In the genomic region with DNA sequence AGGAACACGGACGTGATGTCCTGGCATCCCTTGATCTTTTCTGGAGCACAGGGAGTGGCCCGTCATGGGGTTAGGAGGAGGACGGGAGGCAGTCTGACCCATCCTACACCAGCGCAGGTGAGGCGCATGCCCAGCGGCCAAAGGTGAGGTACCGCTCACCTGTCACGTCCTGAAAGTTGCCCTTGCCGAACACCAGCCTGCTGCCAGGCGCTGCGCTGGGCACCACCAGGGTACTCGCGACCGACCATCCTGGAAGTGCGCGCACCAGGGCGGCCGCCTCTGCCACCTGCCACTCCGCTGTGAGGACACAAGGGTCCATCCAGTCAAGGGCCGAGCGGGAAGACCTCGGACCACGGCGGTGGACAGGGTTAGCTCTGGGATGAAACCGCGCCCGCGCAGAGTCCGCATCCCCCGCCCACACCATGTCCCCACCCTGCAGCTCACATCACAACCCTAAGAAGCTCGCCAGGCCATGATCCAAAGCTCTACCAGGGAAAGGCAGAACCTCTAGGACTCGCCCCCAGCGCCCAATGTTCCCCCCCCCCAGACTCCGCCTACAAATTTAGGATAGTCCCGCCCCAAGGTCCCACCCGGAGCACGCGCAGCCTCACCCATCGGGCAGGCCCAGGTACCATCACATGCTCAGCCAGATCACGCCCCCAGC, we compare ENCODE assay signal across 8 mouse cellular contexts. TPM values are rescaled to one million over a fixed set of nuclear protein-coding genes. Genes with fewer than 3 reads are reported as not detected.
DNase-seq lines count a peak whose midpoint lies in the region; ATAC-seq lines count a peak whose summit lies in the region.

No protein-coding gene starts in this region.

- no peaks in the 10 kb centered on the region for H3K27me3 ChIP-seq in heart, embryonic 15.5 days
- H3K27me3 ChIP-seq in neural tube, embryonic 12.5 days (replicated peaks), result no peaks in the 10 kb centered on the region; the same call in 1 of the 2 replicates

- H3K4me3 ChIP-seq in heart, embryonic 15.5 days, result peak overlapping the region; percentile 97
- H3K4me3 ChIP-seq in neural tube, embryonic 12.5 days, result peak overlapping the region; percentile 84

- 14% methylated on average over 41 of the region's 41 CpGs for WGBS in heart, embryonic 15.5 days
- WGBS in neural tube, embryonic 12.5 days, result 17% methylated on average over 41 of the region's 41 CpGs

- peak overlapping the region; percentile 92 for H3K9ac ChIP-seq in heart, embryonic 15.5 days
- H3K9ac ChIP-seq in neural tube, embryonic 12.5 days, result peak overlapping the region; percentile 77

- peak overlapping the region; percentile 100 for H3K27ac ChIP-seq in heart, embryonic 15.5 days
- H3K27ac ChIP-seq in neural tube, embryonic 12.5 days, result peak overlapping the region; percentile 89; the same call in 1 of the 2 replicates

- peak overlapping the region; percentile 90 for H3K4me2 ChIP-seq in heart, embryonic 15.5 days
- peak overlapping the region; percentile 94 for H3K4me2 ChIP-seq in neural tube, embryonic 12.5 days (replicated peaks)

- no peaks in the 10 kb centered on the region for H3K9me3 ChIP-seq in heart, embryonic 15.5 days (replicated peaks)
- H3K9me3 ChIP-seq in neural tube, embryonic 12.5 days, result no peaks in the 10 kb centered on the region

- H3K36me3 ChIP-seq in heart, embryonic 15.5 days, result peaks cover 47% of the 10 kb centered on the region
- peaks cover 42% of the 10 kb centered on the region for H3K36me3 ChIP-seq in neural tube, embryonic 12.5 days

- peaks cover 20% of the 10 kb centered on the region for H3K4me1 ChIP-seq in heart, embryonic 15.5 days (replicated peaks)
- H3K4me1 ChIP-seq in neural tube, embryonic 12.5 days, result peaks cover 14% of the 10 kb centered on the region

- peak; percentile 4 for DNase-seq in embryo, embryonic 10 days (ENCODE audit: low spot score)
- no peak for DNase-seq in embryo, embryonic 10.5 days (ENCODE audit: low spot score)
- DNase-seq in spleen, postnatal 36 days (ENCODE audit: low spot score in 2 of 2), result peak; percentile 6 to 23
- DNase-seq in spleen, postnatal 14 days (ENCODE audit: low spot score in 2 of 2), result no peak
- peak; percentile 22 to 59 for DNase-seq in left cerebral cortex, adult 8-10 months (ENCODE audit: low spot score in 2 of 2)

- ATAC-seq in heart, embryonic 15.5 days (replicated peaks; ENCODE audit: insufficient number of reproducible peaks, insufficient read depth, low FRiP score, low read depth), result no peak
- peak; percentile 18 for ATAC-seq in neural tube, embryonic 12.5 days (ENCODE audit: low FRiP score, low read depth)
- ATAC-seq in CD4-positive, CD25-positive, alpha-beta regulatory T cell, adult 4 months, result no peak

RNA-seq across cellular contexts. Expression of a gene that starts 1.0 kb away (rescaled TPM):
- polyA plus RNA-seq in heart, embryonic 15.5 days (2015; fragmentation: Nextera tagmentation; extraction: Ambion mirVana), result 18.6 and 25.0 TPM in 2 replicates
- total RNA-seq in left cerebral cortex, adult 8-10 months (2022), result 10 to 100 TPM; 67.3 to 88.7 (median 83.2) TPM
- polyA plus RNA-seq in neural tube, embryonic 12.5 days (2016; fragmentation: Nextera tagmentation; extraction: Ambion mirVana), result 51.2 and 61.7 TPM in 2 replicates
- 10 to 100 TPM; 10.9 to 18.3 TPM for polyA plus RNA-seq in CD4-positive, CD25-positive, alpha-beta regulatory T cell, adult 4 months (2017; shearing (Covaris generic))

RNA-seq across cellular contexts. Expression of a gene that starts 2.9 kb away (rescaled TPM):
- polyA plus RNA-seq in heart, embryonic 15.5 days (2015; fragmentation: Nextera tagmentation; extraction: Ambion mirVana), result 2.9 and 3.2 TPM in 2 replicates
- total RNA-seq in left cerebral cortex, adult 8-10 months (2022), result 10 to 100 TPM; 15.0 to 19.2 (median 16.1) TPM
- 9.3 and 14.0 TPM in 2 replicates for polyA plus RNA-seq in neural tube, embryonic 12.5 days (2016; fragmentation: Nextera tagmentation; extraction: Ambion mirVana)
- polyA plus RNA-seq in CD4-positive, CD25-positive, alpha-beta regulatory T cell, adult 4 months (2017; shearing (Covaris generic)), result 1 to 10 TPM; 4.0 to 4.5 TPM

RNA-seq across cellular contexts. Expression of a gene that starts 7.3 kb away (rescaled TPM):
- 0.55 and 1.1 TPM in 2 replicates for polyA plus RNA-seq in heart, embryonic 15.5 days (2015; fragmentation: Nextera tagmentation; extraction: Ambion mirVana)
- total RNA-seq in left cerebral cortex, adult 8-10 months (2022), result 10 to 100 TPM; 10.2 to 15.1 (median 14.1) TPM
- 1.3 and 1.8 TPM in 2 replicates for polyA plus RNA-seq in neural tube, embryonic 12.5 days (2016; fragmentation: Nextera tagmentation; extraction: Ambion mirVana)
- polyA plus RNA-seq in CD4-positive, CD25-positive, alpha-beta regulatory T cell, adult 4 months (2017; shearing (Covaris generic)), result 1 to 10 TPM in 1 of 2 experiments, under 1 TPM in 1; 0.89 to 2.3 TPM

RNA-seq across cellular contexts. Expression of a gene that starts 12.8 kb away (rescaled TPM):
- 0.16 and 0.87 TPM in 2 replicates for polyA plus RNA-seq in heart, embryonic 15.5 days (2015; fragmentation: Nextera tagmentation; extraction: Ambion mirVana)
- 1 to 10 TPM in 2 of 4 experiments, under 1 TPM in 2; 0.61 to 2.1 (median 1.2) TPM for total RNA-seq in left cerebral cortex, adult 8-10 months (2022)
- polyA plus RNA-seq in neural tube, embryonic 12.5 days (2016; fragmentation: Nextera tagmentation; extraction: Ambion mirVana), result 0.65 and 0.70 TPM in 2 replicates
- 1 to 10 TPM; 2.0 to 3.1 TPM for polyA plus RNA-seq in CD4-positive, CD25-positive, alpha-beta regulatory T cell, adult 4 months (2017; shearing (Covaris generic))

RNA-seq across cellular contexts. Expression of a gene that starts 28.6 kb away (rescaled TPM):
- 25.9 and 30.2 TPM in 2 replicates for polyA plus RNA-seq in heart, embryonic 15.5 days (2015; fragmentation: Nextera tagmentation; extraction: Ambion mirVana)
- total RNA-seq in left cerebral cortex, adult 8-10 months (2022), result 10 to 100 TPM; 41.8 to 50.5 (median 45.1) TPM
- 97.0 and 97.8 TPM in 2 replicates for polyA plus RNA-seq in neural tube, embryonic 12.5 days (2016; fragmentation: Nextera tagmentation; extraction: Ambion mirVana)
- polyA plus RNA-seq in CD4-positive, CD25-positive, alpha-beta regulatory T cell, adult 4 months (2017; shearing (Covaris generic)), result 10 to 100 TPM; 51.4 to 68.2 TPM

Comparison
In these comparisons a context has a peak if more than half of its experiments do, and no peak if none do; other contexts are left out.
1. DNase-seq: peak in embryo, embryonic 10 days (single experiment), spleen, postnatal 36 days (2 of 2) and left cerebral cortex, adult 8-10 months (2 of 2); none in embryo, embryonic 10.5 days (single experiment) and spleen, postnatal 14 days (0 of 2).